Mouse (Mus musculus) left cerebral cortex, postnatal 4 days (tissue): ENCODE data around the gene Hrct1. TPM values are rescaled to one million over a fixed set of nuclear protein-coding genes. Genes with fewer than 3 reads are reported as not detected.

Source experiments
- DNase-seq: peaks from one replicate; pipeline ENCODE4 v3.0.0-alpha.2; 2022
- intact Hi-C: fragments of 180-260 bp; cut with DNase I; formaldehyde crosslinking; loops from one replicate; pipeline ENCODE4 v1.15.1; 2025
- total RNA-seq, 2 experiments: library from RNA; stranded (reverse); gene quantifications; 2 replicates each; pipeline ENCODE4 v1.2.3; 2021

Gene Hrct1
- total RNA-seq, 2 experiments from 2014 or later, result 0.64 to 0.70 TPM

DNA sequence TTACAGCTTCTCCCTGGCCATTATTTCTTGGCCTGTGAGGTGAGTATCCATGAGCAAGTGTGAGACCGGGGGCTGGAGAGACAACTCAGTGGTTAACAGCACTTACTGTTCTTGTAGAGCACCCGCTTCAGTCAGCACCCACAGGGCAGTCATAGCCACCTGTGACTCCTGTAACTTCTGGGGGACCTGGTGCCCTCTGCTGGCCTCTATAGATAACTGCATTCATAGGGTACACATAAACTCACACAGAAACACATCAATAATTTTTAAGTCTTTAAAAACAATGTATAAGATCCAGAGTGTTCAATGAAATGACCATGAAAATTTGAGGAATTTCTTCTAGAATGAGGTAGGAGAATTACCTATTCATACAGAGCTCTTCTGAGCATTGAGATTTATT, 42.4 kb downstream of the Hrct1 start:
- DNase-seq, result no peak
- intact Hi-C loops, result no loop called here

GRCm38 (mm10) chr4:43770909-43771308, 43.9 kb downstream of the Hrct1 start, which contains the start of gene Olfr159:
Gene Olfr159 (minus strand): TSS chr4:43771009.
- intact Hi-C loops, result no loop called here
- no peak for DNase-seq

- DNase-seq, result no peak
- intact Hi-C loops, result no loop called here
Measured at GRCm38 (mm10) chr4:43771626-43772025, 44.6 kb downstream of the Hrct1 start.

GRCm38 (mm10) chr4:43772304-43772703, 45.3 kb downstream of the Hrct1 start:
- DNase-seq, result no peak
- intact Hi-C loops, result no loop called here

Other genes with a start within 250 kb of the Hrct1 start
- not detected for gene Sit1, start 243.5 kb upstream of the Hrct1 start, total RNA-seq
- 10 to 100 TPM; 29.9 to 34.3 TPM for gene Ccdc107, start 234.3 kb upstream of the Hrct1 start, total RNA-seq
- gene Arhgef39, start 227.5 kb upstream of the Hrct1 start, total RNA-seq, result 1 to 10 TPM; 3.6 to 3.8 TPM
- gene Car9, start 220.2 kb upstream of the Hrct1 start, total RNA-seq, result under 1 TPM; 0.83 to 0.84 TPM
- gene Tpm2, start 203.4 kb upstream of the Hrct1 start, total RNA-seq, result 1 to 10 TPM; 4.7 to 5.2 TPM
- 10 to 100 TPM; 63.2 to 67.5 TPM for gene Creb3, start 164.9 kb upstream of the Hrct1 start, total RNA-seq
- gene Tln1, start 164.5 kb upstream of the Hrct1 start, total RNA-seq, result 10 to 100 TPM; 49.1 to 59.1 TPM
- 10 to 100 TPM; 47.1 to 54.1 TPM for gene Rgp1, start 148.5 kb upstream of the Hrct1 start, total RNA-seq
- gene Gba2, start 148.3 kb upstream of the Hrct1 start, total RNA-seq, result 10 to 100 TPM; 63.9 to 71.7 TPM
- gene Msmp, start 142.7 kb upstream of the Hrct1 start, total RNA-seq, result not detected
- 10 to 100 TPM; 56.5 to 65.2 TPM for gene Npr2, start 95.3 kb upstream of the Hrct1 start, total RNA-seq
- gene Spag8, start 73.6 kb upstream of the Hrct1 start, total RNA-seq, result 1 to 10 TPM; 2.0 to 2.4 TPM
- 10 to 100 TPM; 21.1 to 23.9 TPM for gene Hint2, start 70.7 kb upstream of the Hrct1 start, total RNA-seq
- 10 to 100 TPM; 50.1 to 52.5 TPM for gene Tmem8b, start 58.2 kb upstream of the Hrct1 start, total RNA-seq
- under 1 TPM; 0.88 to 0.93 TPM for gene Fam221b, start 58.0 kb upstream of the Hrct1 start, total RNA-seq
- not detected for gene Olfr70, start 26.4 kb upstream of the Hrct1 start, total RNA-seq
- not detected for gene Olfr71, start 16.9 kb upstream of the Hrct1 start, total RNA-seq
- under 1 TPM; 0.34 to 0.38 TPM for gene Spaar, start 2.8 kb downstream of the Hrct1 start, total RNA-seq
- not detected for gene Olfr159, start 43.8 kb downstream of the Hrct1 start, total RNA-seq
- gene Olfr156, start 96.7 kb downstream of the Hrct1 start, total RNA-seq, result not detected
- not detected for gene Olfr157, start 113.0 kb downstream of the Hrct1 start, total RNA-seq
- not detected for gene Olfr155, start 124.4 kb downstream of the Hrct1 start, total RNA-seq
- 1 to 10 TPM; 6.8 to 7.6 TPM for gene Reck, start 148.3 kb downstream of the Hrct1 start, total RNA-seq
- gene Glipr2, start 230.2 kb downstream of the Hrct1 start, total RNA-seq, result 10 to 100 TPM; 11.1 to 14.9 TPM